Mouse (Mus musculus): ENCODE results near the gene Il23r.

Il23r gene

GRCm38 (mm10) chr6:67491755-67492154, at the start of gene Il23r:
Gene Il23r (minus strand): TSS chr6:67491855.
- in situ Hi-C loops (cut with MboI; ENCODE audit: unreplicated experiment in 2 of 2) = no loop called here

- in situ Hi-C loops (cut with MboI; ENCODE audit: unreplicated experiment in 2 of 2) = no loop called here
These were observed 44.1 kb upstream of the Il23r start, which contains the start of gene Tacstd2 for GRCm38 (mm10) chr6:67535777-67536054. Gene Tacstd2 (minus strand): TSS chr6:67535796.

- in situ Hi-C loops (cut with MboI; ENCODE audit: unreplicated experiment in 2 of 2) = no loop called here
These were observed 43.5 kb upstream of the Il23r start for GRCm38 (mm10) chr6:67535005-67535776.

- in situ Hi-C loops (cut with MboI; ENCODE audit: unreplicated experiment in 2 of 2) = no loop called here
These were observed 42.7 kb upstream of the Il23r start for GRCm38 (mm10) chr6:67534191-67535004.

- in situ Hi-C loops (cut with MboI; ENCODE audit: unreplicated experiment in 2 of 2) = no loop called here
These were observed 41.2 kb upstream of the Il23r start for GRCm38 (mm10) chr6:67532665-67533440.

GRCm38 (mm10) chr6:67531822-67532162, 40.1 kb upstream of the Il23r start:
- in situ Hi-C loops (cut with MboI; ENCODE audit: unreplicated experiment in 2 of 2) = no loop called here

- in situ Hi-C loops (cut with MboI; ENCODE audit: unreplicated experiment in 2 of 2) = no loop called here
These were observed 39.6 kb upstream of the Il23r start for GRCm38 (mm10) chr6:67530992-67531821.

- in situ Hi-C loops (cut with MboI; ENCODE audit: unreplicated experiment in 2 of 2) = no loop called here
These were observed 34.7 kb upstream of the Il23r start for GRCm38 (mm10) chr6:67526356-67526755.

GRCm38 (mm10) chr6:67510752-67511151, 19.1 kb upstream of the Il23r start:
- in situ Hi-C loops (cut with MboI; ENCODE audit: unreplicated experiment in 2 of 2) = loop anchor here (10.0 to 25.0 kb wide), 3 partner anchors 94 to 304 kb away; no protein-coding TSS in a partner anchor

GRCm38 (mm10) chr6:67501938-67502337, 10.3 kb upstream of the Il23r start:
- in situ Hi-C loops (cut with MboI; ENCODE audit: unreplicated experiment in 2 of 2) = loop anchor here in 1 of 2 experiments (25.0 kb wide), 1 partner anchor 110 kb away; no protein-coding TSS in a partner anchor

- in situ Hi-C loops (cut with MboI; ENCODE audit: unreplicated experiment in 2 of 2) = no loop called here
These were observed 10.6 kb downstream of the Il23r start for GRCm38 (mm10) chr6:67481012-67481411.

- in situ Hi-C loops (cut with MboI; ENCODE audit: unreplicated experiment in 2 of 2) = loop anchor here in 1 of 2 experiments (25.0 kb wide), 1 partner anchor 716 kb away; no protein-coding TSS in a partner anchor
These were observed 20.4 kb downstream of the Il23r start for GRCm38 (mm10) chr6:67471242-67471641.

- in situ Hi-C loops (cut with MboI; ENCODE audit: unreplicated experiment in 2 of 2) = loop anchor here in 1 of 2 experiments (10.0 to 25.0 kb wide), 2 partner anchors 555 to 728 kb away; no protein-coding TSS in a partner anchor
These were observed 32.2 kb downstream of the Il23r start for GRCm38 (mm10) chr6:67459424-67459823.

GRCm38 (mm10) chr6:67451330-67451729, 40.3 kb downstream of the Il23r start:
- in situ Hi-C loops (cut with MboI; ENCODE audit: unreplicated experiment in 2 of 2) = loop anchor here in 1 of 2 experiments (5.0 to 25.0 kb wide), 3 partner anchors 361 to 736 kb away; no protein-coding TSS in a partner anchor

GRCm38 (mm10) chr6:67445866-67446265, 45.8 kb downstream of the Il23r start:
- in situ Hi-C loops (cut with MboI; ENCODE audit: unreplicated experiment in 2 of 2) = loop anchor here (5.0 to 25.0 kb wide), 3 partner anchors 249 to 484 kb away; no protein-coding TSS in a partner anchor

- in situ Hi-C loops (cut with MboI; ENCODE audit: unreplicated experiment in 2 of 2) = loop anchor here (25.0 kb wide), 1 partner anchor 481 kb away; no protein-coding TSS in a partner anchor
These were observed 48.5 kb downstream of the Il23r start for GRCm38 (mm10) chr6:67443124-67443523.

- in situ Hi-C loops (cut with MboI; ENCODE audit: unreplicated experiment in 2 of 2) = loop anchor here (25.0 kb wide), 1 partner anchor 476 kb away; no protein-coding TSS in a partner anchor
These were observed 53.8 kb downstream of the Il23r start for GRCm38 (mm10) chr6:67437814-67438385.

- in situ Hi-C loops (cut with MboI; ENCODE audit: unreplicated experiment in 2 of 2) = loop anchor here (25.0 kb wide), 1 partner anchor 475 kb away; no protein-coding TSS in a partner anchor
These were observed 54.6 kb downstream of the Il23r start for GRCm38 (mm10) chr6:67437028-67437427.

- in situ Hi-C loops (cut with MboI; ENCODE audit: unreplicated experiment in 2 of 2) = loop anchor here (25.0 kb wide), 1 partner anchor 474 kb away; no protein-coding TSS in a partner anchor
These were observed 55.4 kb downstream of the Il23r start for GRCm38 (mm10) chr6:67436295-67436694.

Measured in v-Abl transformed pro-B cells (cell line).